Mouse (Mus musculus) CD4-positive, CD25-positive, alpha-beta regulatory T cell, adult 9 weeks (primary cell): ENCODE data around the gene Shh. TPM values are rescaled to one million over a fixed set of nuclear protein-coding genes. Genes with fewer than 3 reads are reported as not detected.

ENCODE experiments used
- polyA plus RNA-seq: library from polyadenylated mRNA; unstranded; fragments of 100-300 nt; shearing (Covaris generic); gene quantifications from one replicate; pipeline ENCODE4 v1.2.1, GENCODE M21; 2017

Shh gene
- not detected for polyA plus RNA-seq

GRCm38 (mm10) chr5:28466760-28467306, at the start of gene Shh:
Gene Shh, minus strand, starts transcription at chr5:28467256.

Other genes starting within 250 kb of the Shh start
- not detected for gene Cnpy1, start 221.4 kb downstream of the Shh start, polyA plus RNA-seq
- gene Rbm33, start 150.1 kb downstream of the Shh start, polyA plus RNA-seq: 6.8 TPM